Mouse (Mus musculus) heart, embryonic 11.5 days (tissue): ENCODE results near the gene Map7. TPM values are rescaled to one million over a fixed set of nuclear protein-coding genes. Genes with fewer than 3 reads are reported as not detected.

Experiments
- ATAC-seq: fragments of 200-750 bp; cut with Nextera tagmentation; replicated peaks from 2 replicates; pipeline ENCODE4 v1.8.0; 2017; ENCODE audit warnings: moderate library complexity; ENCODE audit not compliant: insufficient number of reproducible peaks, low FRiP score, low TSS enrichment
- H3K27ac ChIP-seq: fragments of 300-500 bp; sonication (generic); 2 replicates; pipeline ENCODE4 v1.5.1; 2014; ENCODE audit warnings: mild to moderate bottlenecking, low read depth, low read length
- H3K27me3 ChIP-seq: fragments of 300-500 bp; sonication (generic); 2 replicates; pipeline ENCODE4 v1.6.1; 2014; ENCODE audit warnings: mild to moderate bottlenecking, low read length, mixed read lengths; ENCODE audit not compliant: control insufficient read depth, insufficient read depth
- H3K36me3 ChIP-seq: fragments of 300-500 bp; sonication (generic); 2 replicates; pipeline ENCODE4 v1.6.1; 2014; ENCODE audit warnings: mild to moderate bottlenecking, low read length, moderate library complexity, mixed read lengths; ENCODE audit not compliant: control insufficient read depth, insufficient read depth
- H3K4me1 ChIP-seq: fragments of 300-500 bp; sonication (generic); 2 replicates; pipeline ENCODE4 v1.6.1; 2014; ENCODE audit warnings: low read length; ENCODE audit not compliant: control insufficient read depth, insufficient read depth
- H3K4me2 ChIP-seq: fragments of 300-500 bp; sonication (generic); 2 replicates; pipeline ENCODE4 v1.6.1; 2014; ENCODE audit warnings: mild to moderate bottlenecking, moderate library complexity
- H3K4me3 ChIP-seq: fragments of 300-500 bp; sonication (generic); 2 replicates; pipeline ENCODE4 v1.5.1; 2014; ENCODE audit warnings: low read depth, low read length
- H3K9ac ChIP-seq: fragments of 300-500 bp; sonication (generic); 2 replicates; pipeline ENCODE4 v1.6.1; 2014; ENCODE audit warnings: mild to moderate bottlenecking, low read depth, low read length, moderate library complexity
- H3K9me3 ChIP-seq: fragments of 300-500 bp; sonication (generic); replicated peaks from 2 replicates; pipeline ENCODE4 v1.6.1; 2016; ENCODE audit warnings: low read length; ENCODE audit not compliant: control insufficient read depth
- WGBS: fragments of 180-500 bp; shearing (Covaris S2); extraction: QIAGEN DNeasy Blood & Tissue Kit; methylation state at CpG from one replicate; pipeline ENCODE4 v1.1.7; 2014; ENCODE audit not compliant: insufficient replicate concordance; 5-methylcytosine and 5-hydroxymethylcytosine counted together
- polyA plus RNA-seq: library from polyadenylated mRNA; unstranded; fragments of >200 nt; fragmentation: Nextera tagmentation; extraction: Ambion mirVana; gene quantifications from 2 replicates; pipeline ENCODE4 v1.2.1, GENCODE M21; 2014

The Map7 gene
- polyA plus RNA-seq, 1 experiment from 2014 or later: 3.9 TPM

DNA sequence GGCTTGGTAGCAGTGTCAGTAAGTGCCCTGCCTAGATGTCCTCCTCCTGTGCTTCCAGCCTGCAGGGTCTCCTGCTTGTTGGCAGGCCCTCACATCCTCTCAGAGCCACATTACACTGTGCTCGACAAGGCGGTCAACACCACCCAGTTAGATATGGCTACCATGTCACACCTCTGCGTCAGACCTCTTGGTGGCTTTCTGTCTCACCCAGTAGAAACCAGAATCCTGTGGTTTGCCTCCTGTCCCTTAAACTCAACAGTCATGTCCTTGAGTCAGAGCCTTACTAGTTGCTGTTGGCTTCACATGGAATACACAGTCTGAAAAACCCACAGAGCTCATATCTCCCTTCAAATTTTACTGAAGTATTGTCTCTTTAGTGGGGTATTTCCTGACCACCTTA, 87.4 kb downstream of the Map7 start:
- no peaks in the 10 kb centered on the region for H3K9me3 ChIP-seq
- WGBS: 85% methylated on average over 3 of the region's 3 CpGs
- no peak overlapping the region for H3K4me3 ChIP-seq
- H3K4me2 ChIP-seq: no peak overlapping the region
- H3K36me3 ChIP-seq: no peaks in the 10 kb centered on the region
- no peaks in the 10 kb centered on the region for H3K4me1 ChIP-seq
- ATAC-seq: no peak
- H3K9ac ChIP-seq: no peak overlapping the region
- no peaks in the 10 kb centered on the region for H3K27me3 ChIP-seq
- H3K27ac ChIP-seq: no peak overlapping the region

DNA sequence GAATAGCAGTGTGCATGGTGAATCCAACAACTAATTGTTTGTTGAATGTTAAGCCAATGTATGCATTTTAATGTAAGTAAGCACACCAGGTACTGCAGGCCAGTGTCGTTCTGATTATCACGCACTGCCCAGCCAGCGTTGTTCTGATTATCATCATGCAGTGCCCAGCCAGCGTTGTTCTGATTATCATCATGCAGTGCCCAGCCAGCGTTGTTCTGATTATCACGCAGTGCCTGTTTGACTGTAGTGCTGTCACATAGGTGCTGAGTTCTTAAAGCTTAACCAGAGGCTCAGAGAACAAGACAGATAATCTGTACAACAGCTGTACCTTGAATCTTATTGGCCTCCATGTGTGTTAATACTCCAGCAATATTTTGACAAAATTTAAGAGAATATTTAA, 88.0 kb downstream of the Map7 start:
- no peak overlapping the region for H3K4me2 ChIP-seq
- H3K9ac ChIP-seq: no peak overlapping the region
- H3K36me3 ChIP-seq: no peaks in the 10 kb centered on the region
- H3K4me1 ChIP-seq: no peaks in the 10 kb centered on the region
- H3K4me3 ChIP-seq: no peak overlapping the region
- ATAC-seq: no peak
- 77% methylated on average over 6 of the region's 6 CpGs for WGBS
- no peaks in the 10 kb centered on the region for H3K27me3 ChIP-seq
- no peaks in the 10 kb centered on the region for H3K9me3 ChIP-seq
- H3K27ac ChIP-seq: no peak overlapping the region

DNA sequence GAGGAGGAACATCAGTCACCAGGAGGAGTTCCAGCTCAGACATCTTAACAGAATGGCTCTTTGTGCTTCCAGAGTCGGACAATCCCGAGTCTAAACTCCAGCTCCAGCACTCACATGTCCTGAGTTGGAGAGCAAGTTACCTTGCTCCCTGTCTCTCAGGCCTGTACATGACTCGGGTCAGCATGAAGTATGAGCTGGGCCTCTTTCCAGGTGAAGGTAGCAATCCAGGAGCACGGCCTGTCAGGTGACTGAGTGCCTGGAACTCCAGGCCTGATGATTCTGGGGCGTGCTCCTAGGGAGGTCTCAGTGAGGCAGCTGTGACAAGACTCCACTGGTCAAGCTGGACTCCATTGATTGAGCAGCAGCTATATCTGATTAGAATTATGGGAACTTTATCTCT, 90.0 kb downstream of the Map7 start:
- Histone ChIP-seq H3K4me3 (no peak overlapping the region), H3K27ac (no peak overlapping the region), H3K27me3 (no peaks in the 10 kb centered on the region), H3K36me3 (no peaks in the 10 kb centered on the region), H3K9ac (no peak overlapping the region), H3K9me3 (no peaks in the 10 kb centered on the region), H3K4me1 (no peaks in the 10 kb centered on the region), H3K4me2 (no peak overlapping the region)
- ATAC-seq: no peak
- 69% methylated on average over 5 of the region's 5 CpGs for WGBS

- Histone ChIP-seq H3K4me2 (no peak overlapping the region), H3K4me3 (no peak overlapping the region), H3K9ac (no peak overlapping the region), H3K27me3 (no peaks in the 10 kb centered on the region), H3K27ac (no peak overlapping the region), H3K9me3 (no peaks in the 10 kb centered on the region), H3K36me3 (no peaks in the 10 kb centered on the region), H3K4me1 (no peaks in the 10 kb centered on the region)
- no peak for ATAC-seq
- WGBS: 88% methylated on average over 6 of the region's 6 CpGs
Measured at GRCm38 (mm10) chr10:20240858-20241257, 92.6 kb downstream of the Map7 start.

GRCm38 (mm10) chr10:20243321-20243720, 95.0 kb downstream of the Map7 start:
- no peak overlapping the region for H3K9ac ChIP-seq
- no peaks in the 10 kb centered on the region for H3K4me1 ChIP-seq
- no peak for ATAC-seq
- no peaks in the 10 kb centered on the region for H3K36me3 ChIP-seq
- no peak overlapping the region for H3K27ac ChIP-seq
- WGBS: 76% methylated on average over 7 of the region's 7 CpGs
- no peak overlapping the region for H3K4me3 ChIP-seq
- H3K4me2 ChIP-seq: no peak overlapping the region
- no peaks in the 10 kb centered on the region for H3K9me3 ChIP-seq
- no peaks in the 10 kb centered on the region for H3K27me3 ChIP-seq

DNA sequence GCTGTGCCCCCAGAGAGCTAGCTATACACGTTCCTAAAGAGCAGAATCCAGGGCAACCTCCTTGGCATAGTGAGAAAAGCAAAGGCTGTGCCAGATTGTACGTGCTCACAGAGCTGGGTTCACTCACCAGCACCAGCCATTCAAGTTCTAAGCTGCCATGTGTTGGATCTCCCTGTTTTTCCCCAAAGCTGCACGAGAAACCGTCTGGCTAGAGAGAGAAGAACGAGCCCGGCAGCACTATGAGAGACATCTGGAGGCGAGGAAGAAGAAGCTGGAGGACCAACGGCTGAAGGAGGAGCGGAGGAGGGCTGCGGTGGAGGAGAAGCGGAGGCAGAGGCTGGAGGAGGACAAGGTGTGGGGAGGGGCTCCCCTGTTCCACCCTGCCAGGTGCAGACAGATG, 96.8 kb downstream of the Map7 start:
- no peaks in the 10 kb centered on the region for H3K9me3 ChIP-seq
- no peaks in the 10 kb centered on the region for H3K27me3 ChIP-seq
- 85% methylated on average over 11 of the region's 11 CpGs for WGBS

GRCm38 (mm10) chr10:20249091-20249490, 100.8 kb downstream of the Map7 start:
- Histone ChIP-seq H3K36me3 (no peaks in the 10 kb centered on the region), H3K27ac (no peak overlapping the region), H3K9me3 (no peaks in the 10 kb centered on the region), H3K4me2 (no peak overlapping the region), H3K4me1 (no peaks in the 10 kb centered on the region; the same call in 1 of the 2 replicates), H3K9ac (no peak overlapping the region), H3K27me3 (no peaks in the 10 kb centered on the region), H3K4me3 (no peak overlapping the region)
- ATAC-seq: no peak
- 90% methylated on average over 10 of the region's 10 CpGs for WGBS

More for the DNA sequence above, 96.8 kb downstream of the Map7 start:
- Histone ChIP-seq H3K4me1 (no peaks in the 10 kb centered on the region; the same call in 1 of the 2 replicates), H3K4me2 (no peak overlapping the region), H3K4me3 (no peak overlapping the region), H3K36me3 (no peaks in the 10 kb centered on the region), H3K9ac (no peak overlapping the region), H3K27ac (no peak overlapping the region)
- ATAC-seq: no peak

- no peak overlapping the region for H3K27ac ChIP-seq
- H3K9ac ChIP-seq: no peak overlapping the region
- H3K4me3 ChIP-seq: no peak overlapping the region
- H3K4me1 ChIP-seq: no peaks in the 10 kb centered on the region
- H3K9me3 ChIP-seq: no peaks in the 10 kb centered on the region
- 76% methylated on average over 8 of the region's 8 CpGs for WGBS
- no peaks in the 10 kb centered on the region for H3K36me3 ChIP-seq
- H3K4me2 ChIP-seq: no peak overlapping the region
- ATAC-seq: no peak
- H3K27me3 ChIP-seq: no peaks in the 10 kb centered on the region
Measured at GRCm38 (mm10) chr10:20255579-20255978, 107.3 kb downstream of the Map7 start.

DNA sequence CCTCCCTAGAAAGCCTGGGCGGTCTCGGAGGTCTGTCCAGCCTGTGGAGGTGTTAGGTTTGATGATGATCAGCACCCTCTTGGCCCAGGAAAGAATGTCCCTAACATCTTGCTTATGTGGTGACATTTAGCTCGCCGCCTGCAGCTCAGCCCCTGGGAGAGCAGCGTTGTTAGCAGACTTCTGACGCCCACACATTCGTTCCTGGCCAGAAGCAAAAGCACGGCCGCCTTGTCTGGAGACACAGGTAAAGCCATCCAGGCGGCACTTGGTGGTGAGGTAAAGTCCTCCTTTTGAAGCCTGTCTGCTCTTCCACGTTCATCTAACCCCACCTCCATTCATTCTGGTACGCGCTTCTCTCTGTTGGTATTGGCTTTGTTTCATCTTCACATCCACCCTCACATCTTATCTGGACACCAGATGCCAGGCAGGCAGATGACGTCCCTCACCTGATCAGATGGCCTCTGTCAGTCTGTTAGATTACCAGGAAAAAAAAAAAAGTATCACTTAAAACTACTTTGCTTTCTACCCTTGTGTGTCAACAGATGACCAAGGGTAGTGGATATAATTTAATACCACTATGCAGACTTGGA, 108.9 kb downstream of the Map7 start:
- Histone ChIP-seq H3K36me3 (no peaks in the 10 kb centered on the region), H3K27ac (no peak overlapping the region), H3K9me3 (no peaks in the 10 kb centered on the region), H3K9ac (no peak overlapping the region), H3K4me3 (no peak overlapping the region), H3K4me2 (no peak overlapping the region), H3K4me1 (no peaks in the 10 kb centered on the region), H3K27me3 (no peaks in the 10 kb centered on the region)
- ATAC-seq: no peak
- 67% methylated on average over 14 of the region's 14 CpGs for WGBS
